Mouse (Mus musculus) stomach, postnatal 0 days (tissue): ENCODE results near the gene Snx5. TPM values are rescaled to one million over a fixed set of nuclear protein-coding genes. Genes with fewer than 3 reads are reported as not detected.

Experiments used
- ATAC-seq: fragments of 200-750 bp; cut with Nextera tagmentation; 2 replicates; pipeline ENCODE4 v1.8.0; 2017; ENCODE audit not compliant: low FRiP score, low TSS enrichment
- DNase-seq: peaks from one replicate; pipeline ENCODE4 v3.0.0-alpha.2; 2016; ENCODE audit warnings: low spot score
- H3K27ac ChIP-seq: fragments of 300-500 bp; sonication (generic); replicated peaks from 2 replicates; pipeline ENCODE4 v1.5.1; 2014; ENCODE audit warnings: mild to moderate bottlenecking, control low read depth
- H3K27me3 ChIP-seq: fragments of 300-500 bp; sonication (generic); 2 replicates; pipeline ENCODE4 v1.6.1; 2014; ENCODE audit warnings: low read length; ENCODE audit not compliant: control insufficient read depth, insufficient read depth
- H3K36me3 ChIP-seq: fragments of 300-500 bp; sonication (generic); 2 replicates; pipeline ENCODE4 v1.6.1; 2014; ENCODE audit warnings: low read length, mixed read lengths; ENCODE audit not compliant: control insufficient read depth, insufficient read depth
- H3K4me1 ChIP-seq: fragments of 300-500 bp; sonication (generic); replicated peaks from 2 replicates; pipeline ENCODE4 v1.6.1; 2014; ENCODE audit warnings: antibody characterized with exemption; ENCODE audit not compliant: control insufficient read depth, insufficient read depth
- H3K4me2 ChIP-seq: fragments of 300-500 bp; sonication (generic); replicated peaks from 2 replicates; pipeline ENCODE4 v1.6.1; 2014; ENCODE audit warnings: low read depth, mild to moderate bottlenecking, control low read depth, moderate library complexity
- H3K4me3 ChIP-seq: fragments of 300-500 bp; sonication (generic); 2 replicates; pipeline ENCODE4 v1.5.1; 2014; ENCODE audit warnings: low read depth, low read length, control low read depth
- H3K9ac ChIP-seq: fragments of 300-500 bp; sonication (generic); 2 replicates; pipeline ENCODE4 v1.6.1; 2014; ENCODE audit warnings: mild to moderate bottlenecking, low read length, control low read depth, mixed read lengths
- H3K9me3 ChIP-seq: fragments of 300-500 bp; sonication (generic); 2 replicates; pipeline ENCODE4 v1.6.1; 2016; ENCODE audit warnings: low read length; ENCODE audit not compliant: control insufficient read depth
- CTCF ChIP-seq: IDR thresholded peaks from 2 replicates; pipeline ENCODE4 v1.5.1; 2016; ENCODE audit warnings: antibody characterized with exemption, low read depth, mild to moderate bottlenecking, moderate library complexity
- EP300 ChIP-seq: optimal IDR thresholded peaks from 2 replicates; pipeline ENCODE3; 2016; ENCODE audit warnings: antibody characterized with exemption
- WGBS: fragments of 180-500 bp; shearing (Covaris S2); extraction: QIAGEN DNeasy Blood & Tissue Kit; methylation state at CpG from one replicate; pipeline ENCODE4 v1.1.7; 2014; 5-methylcytosine and 5-hydroxymethylcytosine counted together
- polyA plus RNA-seq: library from polyadenylated mRNA; unstranded; fragments of >200 nt; fragmentation: Nextera tagmentation; extraction: Ambion mirVana; gene quantifications from 2 replicates; pipeline ENCODE4 v1.2.1, GENCODE M21; 2015

Snx5 gene
- polyA plus RNA-seq, 1 experiment from 2014 or later = 63.5 TPM

GRCm38 (mm10) chr2:144236791-144237584, 33.7 kb downstream of the Snx5 start:
- no peak for DNase-seq
- H3K9ac ChIP-seq = no peak overlapping the region
- H3K9me3 ChIP-seq = 0 out of 2 replicates have a peak, but pooled peaks cover 7% of the 10 kb centered on the region
- 57% methylated on average over 9 of the region's 9 CpGs for WGBS
- peak; percentile 54; the same call in 1 of the 2 replicates for ATAC-seq
- H3K36me3 ChIP-seq = no peaks in the 10 kb centered on the region
- TF ChIP-seq CTCF = no peak
- TF ChIP-seq EP300 = no peak
- H3K4me1 ChIP-seq = peaks cover 2% of the 10 kb centered on the region; the same call in 1 of the 2 replicates
- H3K4me3 ChIP-seq = no peak overlapping the region
- H3K27me3 ChIP-seq = no peaks in the 10 kb centered on the region
- H3K4me2 ChIP-seq = no peak overlapping the region
- H3K27ac ChIP-seq = no peak overlapping the region

GRCm38 (mm10) chr2:144235776-144236175, 34.9 kb downstream of the Snx5 start:
- peaks cover 2% of the 10 kb centered on the region; the same call in 1 of the 2 replicates for H3K4me1 ChIP-seq
- ATAC-seq (no peak), DNase-seq (no peak)
- H3K27ac ChIP-seq = no peak overlapping the region
- H3K4me2 ChIP-seq = no peak overlapping the region
- 50% methylated on average over 3 of the region's 3 CpGs for WGBS
- 0 out of 2 replicates have a peak, but pooled peaks cover 7% of the 10 kb centered on the region for H3K9me3 ChIP-seq
- no peaks in the 10 kb centered on the region for H3K27me3 ChIP-seq
- no peak for TF ChIP-seq CTCF
- no peak for TF ChIP-seq EP300
- H3K9ac ChIP-seq = no peak overlapping the region
- no peaks in the 10 kb centered on the region for H3K36me3 ChIP-seq
- H3K4me3 ChIP-seq = no peak overlapping the region

- Histone ChIP-seq H3K27ac (no peak overlapping the region), H3K4me1 (peaks cover under 1% of the 10 kb centered on the region; the same call in 1 of the 2 replicates), H3K4me2 (no peak overlapping the region), H3K9ac (no peak overlapping the region), H3K27me3 (no peaks in the 10 kb centered on the region), H3K4me3 (no peak overlapping the region), H3K36me3 (no peaks in the 10 kb centered on the region), H3K9me3 (0 out of 2 replicates have a peak, but pooled peaks cover 7% of the 10 kb centered on the region)
- DNase-seq = no peak
- no peak for ATAC-seq
- WGBS = 73% methylated on average over 3 of the region's 3 CpGs
- no peak for TF ChIP-seq CTCF
- TF ChIP-seq EP300 = no peak
Observed at GRCm38 (mm10) chr2:144233534-144233933, 37.2 kb downstream of the Snx5 start.

- H3K4me2 ChIP-seq = no peak overlapping the region
- H3K4me3 ChIP-seq = no peak overlapping the region
- no peak for ATAC-seq
Observed at GRCm38 (mm10) chr2:144231115-144231514, 39.6 kb downstream of the Snx5 start.

GRCm38 (mm10) chr2:144230498-144230897, 40.2 kb downstream of the Snx5 start:
- Histone ChIP-seq H3K9ac (no peak overlapping the region), H3K9me3 (0 out of 2 replicates have a peak, but pooled peaks cover 7% of the 10 kb centered on the region), H3K27me3 (no peaks in the 10 kb centered on the region), H3K36me3 (no peaks in the 10 kb centered on the region), H3K4me3 (no peak overlapping the region), H3K4me2 (no peak overlapping the region), H3K4me1 (no peaks in the 10 kb centered on the region), H3K27ac (no peak overlapping the region)
- DNase-seq (no peak), ATAC-seq (no peak)
- 16% methylated on average over 7 of the region's 7 CpGs for WGBS
- TF ChIP-seq EP300 = no peak
- no peak for TF ChIP-seq CTCF

More at GRCm38 (mm10) chr2:144231115-144231514, 39.6 kb downstream of the Snx5 start:
- Histone ChIP-seq H3K9ac (no peak overlapping the region), H3K9me3 (0 out of 2 replicates have a peak, but pooled peaks cover 7% of the 10 kb centered on the region), H3K36me3 (no peaks in the 10 kb centered on the region), H3K27me3 (no peaks in the 10 kb centered on the region), H3K4me1 (no peaks in the 10 kb centered on the region), H3K27ac (no peak overlapping the region)
- 71% methylated on average over 5 of the region's 5 CpGs for WGBS
- no peak for DNase-seq
- TF ChIP-seq EP300 = no peak
- TF ChIP-seq CTCF = no peak

- Histone ChIP-seq H3K4me2 (no peak overlapping the region), H3K4me1 (no peaks in the 10 kb centered on the region), H3K36me3 (no peaks in the 10 kb centered on the region), H3K9me3 (0 out of 2 replicates have a peak, but pooled peaks cover 3% of the 10 kb centered on the region), H3K27me3 (no peaks in the 10 kb centered on the region), H3K4me3 (no peak overlapping the region), H3K27ac (no peak overlapping the region), H3K9ac (no peak overlapping the region)
- ATAC-seq = no peak
- TF ChIP-seq EP300 = no peak
- no peak for TF ChIP-seq CTCF
- no peak for DNase-seq
- 83% methylated on average over 14 of the region's 14 CpGs for WGBS
Observed at GRCm38 (mm10) chr2:144229647-144230046, 41.1 kb downstream of the Snx5 start.
